Mouse (Mus musculus) lung, adult 18-20 months (tissue): ENCODE results near the gene Lrrfip2.

Experiments used
- DNase-seq, 2 experiments: peaks; one replicate each; pipeline ENCODE4 v3.0.0; 2022; ENCODE audit warnings: mixed read lengths in 2 of 2

The Lrrfip2 gene

DNA sequence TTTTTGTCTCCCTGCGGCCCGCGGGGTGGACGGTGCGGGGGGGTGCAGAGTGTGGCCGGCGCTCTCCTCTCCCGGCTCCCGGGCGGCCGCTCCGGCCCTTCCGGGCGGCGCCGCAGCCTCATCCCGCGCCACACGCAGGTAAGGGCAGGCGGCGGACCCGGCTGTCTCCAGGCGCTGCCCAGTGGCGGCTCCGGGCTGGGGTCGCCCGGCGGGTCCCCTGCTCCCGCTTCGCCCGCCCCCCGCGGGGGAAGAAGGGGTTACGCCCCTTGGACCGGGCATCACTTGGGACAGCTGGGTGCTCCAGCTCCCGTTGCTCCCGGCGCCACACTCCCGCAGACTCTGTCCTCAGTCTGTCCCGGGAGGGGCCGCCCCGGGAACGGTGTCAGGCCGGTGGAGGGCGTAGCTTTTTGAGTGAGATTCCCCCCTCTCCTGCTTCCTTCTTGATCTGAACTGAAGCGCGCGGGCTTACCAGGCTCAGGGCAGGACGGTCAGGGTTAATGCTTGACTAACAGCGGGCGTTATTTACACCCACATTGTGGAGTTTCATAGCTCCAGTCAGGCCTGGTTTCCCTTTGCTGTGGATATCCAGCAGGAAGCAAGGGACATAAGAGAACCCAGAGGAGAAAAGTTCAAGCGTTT, 979 bp downstream of the Lrrfip2 start:
- DNase-seq: peak; percentile 60 to 62

- DNase-seq: peak; percentile 58
Measured at GRCm38 (mm10) chr9:111118891-111119441, 1.6 kb downstream of the Lrrfip2 start.

GRCm38 (mm10) chr9:111122446-111122845, 5.1 kb downstream of the Lrrfip2 start:
- peak; percentile 62 to 74 for DNase-seq

DNA sequence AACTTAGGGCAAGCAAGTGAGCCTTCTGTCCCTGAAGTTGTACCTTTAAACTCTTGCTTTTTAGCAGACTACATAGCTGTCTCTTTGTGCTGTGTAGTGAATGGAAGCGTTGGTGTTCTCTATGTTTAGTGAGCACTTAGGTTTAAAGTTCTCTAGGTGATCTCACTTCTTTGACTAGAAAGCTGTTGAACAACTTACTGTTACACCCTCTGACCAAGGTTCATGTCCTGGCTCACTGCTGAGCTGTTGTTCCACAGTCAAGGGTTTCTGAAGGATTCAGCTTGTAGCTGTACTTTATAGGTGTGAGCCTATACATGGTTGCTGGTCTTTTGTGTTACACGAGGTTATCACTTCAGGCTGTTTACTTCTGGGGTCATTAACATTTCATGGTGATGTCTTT, 5.9 kb downstream of the Lrrfip2 start:
- DNase-seq: no peak

GRCm38 (mm10) chr9:111124440-111124839, 7.0 kb downstream of the Lrrfip2 start:
- DNase-seq: peak in 1 of 2 experiments; percentile 56

GRCm38 (mm10) chr9:111126735-111127134, 9.3 kb downstream of the Lrrfip2 start:
- DNase-seq: no peak

DNA sequence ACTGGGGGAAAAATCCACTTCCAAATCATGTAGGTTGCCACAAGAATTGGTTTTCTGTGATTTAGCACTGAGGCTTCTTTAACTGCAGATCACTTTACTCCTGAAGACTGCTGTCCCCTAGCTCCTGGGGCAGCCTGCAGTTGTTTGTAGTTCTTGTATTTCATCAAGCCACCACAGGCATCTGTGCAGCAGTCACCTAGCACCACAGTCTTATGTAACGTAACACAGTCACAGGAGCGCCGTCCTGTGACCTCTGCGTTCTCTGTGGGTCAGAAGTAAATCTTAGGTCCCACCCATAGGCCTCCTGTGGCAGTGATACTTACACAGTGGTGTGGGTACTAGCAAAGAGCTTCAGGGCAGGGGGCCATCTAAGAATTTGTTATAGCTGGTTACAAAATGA, 10.4 kb downstream of the Lrrfip2 start:
- peak in 1 of 2 experiments; percentile 48 for DNase-seq

- no peak for DNase-seq
Measured at GRCm38 (mm10) chr9:111130126-111130525, 12.7 kb downstream of the Lrrfip2 start.

DNA sequence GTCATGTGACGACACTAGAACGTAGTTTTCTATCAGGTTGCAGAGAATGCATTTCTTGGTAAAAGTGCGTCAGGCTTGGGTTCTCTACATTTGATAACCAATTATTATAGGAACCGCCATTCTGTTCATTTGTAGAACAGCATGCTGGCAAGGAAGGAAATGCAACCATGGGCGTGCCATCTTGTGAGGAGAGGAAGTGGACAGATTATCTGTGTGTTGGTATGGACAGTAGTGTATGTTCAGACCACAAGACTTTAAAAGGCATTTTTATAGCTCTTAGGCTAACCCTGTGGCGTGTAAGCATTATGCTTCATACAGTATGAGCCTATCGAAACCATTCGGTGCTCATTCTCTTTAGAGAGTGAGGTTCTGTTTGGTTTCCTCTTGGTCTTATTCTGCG, 20.8 kb downstream of the Lrrfip2 start:
- no peak for DNase-seq

- DNase-seq: no peak
Measured at GRCm38 (mm10) chr9:111142721-111143120, 25.3 kb downstream of the Lrrfip2 start.

DNA sequence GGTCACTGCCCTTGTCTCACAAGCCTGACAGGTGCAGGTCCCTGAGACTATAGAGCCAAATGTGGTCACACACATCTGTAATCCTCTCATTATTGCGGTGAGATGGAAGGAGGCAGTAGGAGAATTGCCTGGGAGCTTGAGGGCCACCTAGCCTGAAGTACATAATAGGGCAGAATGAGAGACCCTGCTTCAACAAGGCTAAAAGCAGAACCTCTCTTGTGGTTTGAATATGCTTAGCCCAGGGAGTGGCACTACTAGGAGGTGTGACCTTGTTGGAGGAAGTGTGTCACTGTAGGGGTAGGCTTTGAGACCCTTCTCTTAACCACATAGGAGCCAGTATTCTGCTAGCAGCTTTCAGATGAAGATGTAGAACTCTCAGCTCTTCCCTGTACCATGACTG, 26.0 kb downstream of the Lrrfip2 start:
- DNase-seq: no peak

DNA sequence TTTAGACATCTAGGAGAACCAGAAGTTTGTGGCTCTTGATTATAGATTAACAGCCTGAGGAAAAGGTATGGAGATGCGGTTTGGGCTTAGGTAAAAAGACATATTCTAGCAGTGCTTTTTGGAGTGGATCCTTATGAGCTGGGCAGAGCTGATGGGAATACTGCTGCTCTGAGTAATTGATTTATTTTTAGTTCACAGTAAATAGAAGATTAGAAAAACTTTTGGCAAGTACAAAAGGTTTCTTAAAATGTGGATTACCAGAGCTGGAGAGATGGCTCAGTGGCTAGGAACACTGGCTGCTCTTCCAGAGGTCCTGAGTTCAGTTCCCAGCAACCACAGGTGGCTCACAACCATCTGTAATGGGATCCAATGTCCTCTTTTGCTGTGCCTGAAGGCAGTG, 27.3 kb downstream of the Lrrfip2 start:
- no peak for DNase-seq

DNA sequence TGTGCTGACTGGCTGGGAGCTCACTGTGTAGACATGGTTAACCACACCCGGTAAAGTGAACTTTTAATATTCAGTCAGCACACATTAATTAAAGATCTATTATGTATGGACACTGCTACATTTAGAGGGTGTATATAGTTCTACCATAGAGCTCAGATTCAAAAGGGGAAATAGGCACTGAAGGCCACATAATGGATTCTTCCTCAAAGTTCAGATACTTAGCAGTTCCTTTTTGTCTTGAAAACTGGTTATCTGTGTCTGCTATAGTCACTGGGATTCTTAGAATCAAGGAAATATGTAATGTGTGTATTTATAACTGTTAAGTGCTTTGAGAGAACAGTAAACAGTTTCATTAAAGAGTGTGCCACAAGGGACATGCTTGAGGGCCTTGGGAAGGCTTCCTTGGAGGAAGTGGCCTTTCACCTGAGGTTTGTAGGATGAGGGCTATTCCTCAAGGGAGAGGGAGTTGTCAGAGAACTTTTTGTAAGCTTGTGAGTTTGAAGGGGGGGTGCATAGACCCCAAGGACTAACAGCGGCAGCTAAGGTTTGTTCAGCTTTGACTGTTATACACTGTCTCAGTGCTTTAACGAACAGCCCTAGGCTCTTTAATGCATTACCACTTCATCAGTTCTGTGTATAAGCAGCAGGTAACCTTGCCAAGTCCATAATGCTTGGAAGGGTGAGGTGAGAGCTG, 28.3 kb downstream of the Lrrfip2 start:
- DNase-seq: peak in 1 of 2 experiments; percentile 57

DNA sequence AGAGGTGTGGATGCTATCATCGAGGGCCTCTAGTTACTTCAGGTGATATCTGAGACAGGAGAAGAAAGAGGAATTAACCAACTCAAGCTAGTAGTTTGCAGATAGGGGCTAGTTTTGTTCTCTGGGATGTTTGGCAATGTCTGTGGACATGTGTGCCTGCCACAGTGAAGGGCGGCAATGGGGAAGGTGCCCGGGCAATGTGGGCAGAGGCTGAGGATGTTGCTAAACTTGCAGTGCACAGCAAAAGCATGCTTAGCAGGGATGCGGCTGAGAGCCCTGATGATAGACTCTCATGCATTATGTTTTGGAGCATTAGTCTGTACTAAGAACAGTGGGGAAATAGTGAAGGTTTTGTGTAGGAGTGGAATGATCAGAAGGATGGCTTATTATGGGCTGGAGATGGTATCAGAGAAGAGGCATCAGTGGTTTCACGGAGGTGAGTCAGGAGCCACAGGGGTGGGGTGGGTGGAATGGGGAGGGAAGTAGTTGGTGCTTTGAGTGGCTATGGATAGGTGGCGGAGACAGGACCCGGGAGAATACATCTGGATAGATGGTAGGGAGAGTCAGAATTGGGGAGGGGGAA, 28.9 kb downstream of the Lrrfip2 start:
- DNase-seq: peak; percentile 42 to 61

- no peak for DNase-seq
Measured at GRCm38 (mm10) chr9:111148006-111148405, 30.6 kb downstream of the Lrrfip2 start.

GRCm38 (mm10) chr9:111148414-111148813, 31.0 kb downstream of the Lrrfip2 start:
- no peak for DNase-seq

- peak; percentile 68 to 88 for DNase-seq
Measured at GRCm38 (mm10) chr9:111149188-111149945, 32.0 kb downstream of the Lrrfip2 start.

GRCm38 (mm10) chr9:111152314-111152897, 35.0 kb downstream of the Lrrfip2 start:
- no peak for DNase-seq

DNA sequence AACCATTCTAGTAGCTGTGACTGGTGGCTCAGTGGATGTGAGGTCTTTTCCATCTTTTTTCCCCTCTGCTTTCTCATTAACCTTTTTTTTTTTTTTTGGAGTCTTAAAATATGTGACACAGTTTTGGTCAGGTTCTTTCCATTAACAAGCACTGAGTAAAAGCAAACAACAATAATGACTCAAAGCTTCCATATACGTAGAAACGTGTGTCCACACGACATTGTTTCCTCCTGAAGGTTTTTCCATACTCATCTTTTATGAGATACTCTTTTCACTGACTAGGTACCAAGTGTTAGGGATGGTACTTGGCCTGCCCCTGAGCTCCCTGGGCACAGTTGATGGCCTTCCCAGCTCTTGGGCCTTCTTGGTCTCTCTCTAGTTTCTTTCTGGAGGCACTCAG, 35.6 kb downstream of the Lrrfip2 start:
- no peak for DNase-seq

GRCm38 (mm10) chr9:111155764-111156458, 38.5 kb downstream of the Lrrfip2 start:
- DNase-seq: peak; percentile 78 to 81

DNA sequence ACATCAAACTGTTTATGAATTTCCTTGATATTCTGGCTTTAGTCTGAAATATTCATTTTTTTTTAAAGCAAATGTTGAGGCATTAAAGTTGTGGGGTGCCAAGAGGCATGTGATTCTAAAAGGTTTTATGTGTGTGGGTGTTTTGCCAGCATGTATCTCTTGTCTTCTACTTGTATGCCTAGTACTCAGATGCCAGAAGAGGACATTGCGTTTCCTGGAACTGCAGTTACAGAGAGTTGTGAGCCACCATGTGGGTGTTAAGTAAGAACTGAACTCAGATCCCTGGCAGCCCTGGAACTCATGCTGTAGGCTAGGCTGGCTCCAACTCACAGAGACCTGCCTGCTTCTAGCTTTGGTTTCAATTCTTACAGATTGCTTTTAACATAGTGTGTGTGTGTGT, 42.2 kb downstream of the Lrrfip2 start:
- DNase-seq: no peak

- no peak for DNase-seq
Measured at GRCm38 (mm10) chr9:111161213-111161612, 43.8 kb downstream of the Lrrfip2 start.
